Mouse (Mus musculus): ENCODE results near the gene Mical2. TPM values are rescaled to one million over a fixed set of nuclear protein-coding genes. Genes with fewer than 3 reads are reported as not detected.

Mical2 gene
- total and polyA plus RNA-seq, 3 experiments = not detected

- no peaks in the 10 kb centered on the region for H3K9me3 ChIP-seq (replicated peaks; ENCODE audit: insufficient read depth, low read length)
- TF ChIP-seq MAX (IDR thresholded peaks at IDR 0.05; ENCODE audit: low read length) = no peak
- no peak for TF ChIP-seq SIN3A (IDR thresholded peaks at IDR 0.05; ENCODE audit: low read length)
- TF ChIP-seq MAZ (IDR thresholded peaks at IDR 0.05; ENCODE audit: low read depth, low read length) = no peak
- no peak for TF ChIP-seq RAD21 (IDR thresholded peaks at IDR 0.05; ENCODE audit: low read depth, low read length)
- no peak for TF ChIP-seq KAT2A (conservative IDR thresholded peaks at IDR 0.05; ENCODE audit: low read depth, low read length)
- TF ChIP-seq ETS1 (IDR thresholded peaks at IDR 0.05; ENCODE audit: low read depth, low read length) = no peak
- no peak for TF ChIP-seq JUND (IDR thresholded peaks at IDR 0.05; ENCODE audit: low read depth, low read length)
- no peak for TF ChIP-seq ZKSCAN1 (IDR thresholded peaks at IDR 0.05; ENCODE audit: low read depth, low read length)
- TF ChIP-seq TAL1 (IDR thresholded peaks at IDR 0.05; ENCODE audit: low read length) = no peak
- TF ChIP-seq CHD2 (IDR thresholded peaks at IDR 0.05; ENCODE audit: low read length) = no peak
- no peak for TF ChIP-seq MYB (IDR thresholded peaks at IDR 0.05; ENCODE audit: low read depth, low read length)
- TF ChIP-seq SMC3 (IDR thresholded peaks at IDR 0.05; ENCODE audit: low read depth, low read length) = no peak
- no peak for TF ChIP-seq TBP (IDR thresholded peaks at IDR 0.05; ENCODE audit: low read depth, low read length)
- TF ChIP-seq NELFE (IDR thresholded peaks at IDR 0.05; ENCODE audit: low read depth, low read length) = no peak
- DNase-seq (ENCODE audit: low read depth, low spot score) = no peak
- H3K27me3 ChIP-seq (ENCODE audit: control insufficient read depth in 1 of 2, insufficient read depth in 2 of 2, low read length in 2 of 2) = no peaks in the 10 kb centered on the region
- no peak overlapping the region for H3K9ac ChIP-seq (ENCODE audit: control insufficient read depth, low read depth, low read length, poor library complexity, severe bottlenecking)
- no peak overlapping the region for H3K27ac ChIP-seq (ENCODE audit: control insufficient read depth, low read depth, low read length)
- no peaks in the 10 kb centered on the region for H3K36me3 ChIP-seq (ENCODE audit: control insufficient read depth in 1 of 2, insufficient read depth in 2 of 2, low read length in 2 of 2)
- H3K4me3 ChIP-seq (ENCODE audit: control insufficient read depth in 1 of 2, insufficient read depth in 1 of 2, low read depth in 2 of 2, low read length in 2 of 2) = no peak overlapping the region
- H3K79me2 ChIP-seq (ENCODE audit: control insufficient read depth, insufficient read depth, low read length, poor library complexity) = no peaks in the 10 kb centered on the region
- no peaks in the 10 kb centered on the region for H3K4me1 ChIP-seq (ENCODE audit: control insufficient read depth in 1 of 2, insufficient read depth in 2 of 2, low read length in 2 of 2)
Measured at GRCm38 (mm10) chr7:112278648-112279047, 53.0 kb downstream of the Mical2 start.

GRCm38 (mm10) chr7:112280474-112280873 lies 54.8 kb downstream of the Mical2 start:
- no peak overlapping the region for H3K9ac ChIP-seq (ENCODE audit: control insufficient read depth, low read depth, low read length, poor library complexity, severe bottlenecking)
- no peaks in the 10 kb centered on the region for H3K27me3 ChIP-seq (ENCODE audit: control insufficient read depth in 1 of 2, insufficient read depth in 2 of 2, low read length in 2 of 2)
- no peak for TF ChIP-seq MAFK (IDR thresholded peaks at IDR 0.05; ENCODE audit: borderline replicate concordance, low read depth, low read length)
- TF ChIP-seq TAL1 (IDR thresholded peaks at IDR 0.05; ENCODE audit: low read length) = no peak
- no peak for TF ChIP-seq USF1 (IDR thresholded peaks at IDR 0.05; ENCODE audit: low read depth, low read length)
- no peak for TF ChIP-seq MXI1 (IDR thresholded peaks at IDR 0.05; ENCODE audit: low read depth, low read length)
- TF ChIP-seq SMC3 (IDR thresholded peaks at IDR 0.05; ENCODE audit: low read depth, low read length) = no peak
- no peak for TF ChIP-seq ETS1 (IDR thresholded peaks at IDR 0.05; ENCODE audit: low read depth, low read length)
- no peak for TF ChIP-seq CHD2 (IDR thresholded peaks at IDR 0.05; ENCODE audit: low read length)
- TF ChIP-seq NELFE (IDR thresholded peaks at IDR 0.05; ENCODE audit: low read depth, low read length) = no peak
- TF ChIP-seq TCF12 (IDR thresholded peaks at IDR 0.05; ENCODE audit: low read depth, low read length) = no peak
- no peak for TF ChIP-seq HCFC1 (IDR thresholded peaks at IDR 0.05; ENCODE audit: low read depth, low read length)
- no peak for TF ChIP-seq CHD1 (IDR thresholded peaks at IDR 0.05; ENCODE audit: low read depth, low read length)
- TF ChIP-seq KAT2A (conservative IDR thresholded peaks at IDR 0.05; ENCODE audit: low read depth, low read length) = no peak
- TF ChIP-seq POLR2AphosphoS5 (IDR thresholded peaks at IDR 0.05; ENCODE audit: borderline replicate concordance, low read depth, low read length) = no peak
- no peak for TF ChIP-seq GABPA (IDR thresholded peaks at IDR 0.05; ENCODE audit: low read depth, low read length)
- TF ChIP-seq EP300 (IDR thresholded peaks at IDR 0.05; ENCODE audit: low read depth in 1 of 2, low read length in 2 of 2) = no peak
- no peak for TF ChIP-seq MYB (IDR thresholded peaks at IDR 0.05; ENCODE audit: low read depth, low read length)
- TF ChIP-seq MEF2A (IDR thresholded peaks at IDR 0.05; ENCODE audit: extremely low read depth, insufficient replicate concordance, low read depth, low read length, poor library complexity, severe bottlenecking) = no peak
- H3K27ac ChIP-seq (ENCODE audit: control insufficient read depth, low read depth, low read length) = no peak overlapping the region
- no peaks in the 10 kb centered on the region for H3K36me3 ChIP-seq (ENCODE audit: control insufficient read depth in 1 of 2, insufficient read depth in 2 of 2, low read length in 2 of 2)
- H3K4me3 ChIP-seq (ENCODE audit: control insufficient read depth in 1 of 2, insufficient read depth in 1 of 2, low read depth in 2 of 2, low read length in 2 of 2) = no peak overlapping the region
- DNase-seq (ENCODE audit: low read depth, low spot score) = no peak
- no peaks in the 10 kb centered on the region for H3K79me2 ChIP-seq (ENCODE audit: control insufficient read depth, insufficient read depth, low read length, poor library complexity)
- H3K9me3 ChIP-seq (replicated peaks; ENCODE audit: insufficient read depth, low read length) = no peaks in the 10 kb centered on the region
- H3K4me1 ChIP-seq (ENCODE audit: control insufficient read depth in 1 of 2, insufficient read depth in 2 of 2, low read length in 2 of 2) = no peaks in the 10 kb centered on the region
